Mouse (Mus musculus): ENCODE results near the gene Syvn1. TPM values are rescaled to one million over a fixed set of nuclear protein-coding genes. Genes with fewer than 3 reads are reported as not detected.

The Syvn1 gene
- total and polyA plus RNA-seq, 2 experiments from 2014 or later: 23.7 to 27.7 TPM

DNA sequence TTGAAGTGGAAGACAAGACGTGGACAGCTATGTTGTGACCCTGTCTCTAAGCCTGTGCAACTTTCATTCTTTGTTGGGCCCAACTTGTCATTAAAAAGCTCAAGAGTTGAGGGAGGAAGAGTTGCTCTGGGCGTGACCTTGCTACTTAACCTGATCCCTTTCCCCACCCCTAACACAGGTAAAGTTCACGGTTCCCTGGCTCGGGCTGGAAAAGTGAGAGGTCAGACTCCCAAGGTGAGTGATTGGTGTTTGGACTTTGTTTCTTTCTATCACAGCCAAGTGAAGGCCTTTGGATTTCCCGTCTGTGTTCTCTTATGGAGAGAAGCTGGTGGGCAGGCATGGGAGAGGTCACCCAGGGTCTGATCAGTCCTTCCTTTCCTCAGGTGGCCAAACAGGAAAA is 12.6 kb downstream of the Syvn1 start:
- Histone ChIP-seq H3K4me2 (ENCODE audit: low read depth) (peak overlapping the region; percentile 88), H3K9ac (no peak overlapping the region)
- WGBS: 81% methylated on average over 5 of the region's 5 CpGs

GRCm38 (mm10) chr19:6061021-6061533 is 14.7 kb downstream of the Syvn1 start, which contains the start of gene Znhit2:
TSS of gene Znhit2 (plus strand) at chr19:6061192.
- peak; percentile 96 for DNase-seq
- peak; percentile 45 for TF ChIP-seq CTCF (IDR thresholded peaks at IDR 0.05; ENCODE audit: low read depth)
- peak; percentile 88 for ATAC-seq
- 2% methylated on average over 48 of the region's 58 CpGs for WGBS
- H3K4me2 ChIP-seq (ENCODE audit: low read depth): peak within 1 kb of the TSS; percentile 99
- H3K4me3 ChIP-seq (ENCODE audit: low read depth, low read length): peak within 1 kb of the TSS; percentile 57
- H3K27me3 ChIP-seq (ENCODE audit: insufficient read depth, low read length): no peaks in the 10 kb centered on the region
- 0 out of 2 replicates have a peak, but pooled peaks cover 5% of the 10 kb centered on the region for H3K36me3 ChIP-seq (ENCODE audit: insufficient read depth)
- peak within 1 kb of the TSS; percentile 93 for H3K9ac ChIP-seq
- H3K9me3 ChIP-seq (ENCODE audit: low read length): no peaks in the 10 kb centered on the region
- H3K4me1 ChIP-seq (ENCODE audit: insufficient read depth): peaks cover 13% of the 10 kb centered on the region
- H3K27ac ChIP-seq (ENCODE audit: low read depth, low read length): peak within 1 kb of the TSS; percentile 86

More for the DNA sequence above, 12.6 kb downstream of the Syvn1 start:
- H3K4me1 ChIP-seq (ENCODE audit: insufficient read depth): peaks cover 9% of the 10 kb centered on the region
- H3K36me3 ChIP-seq (ENCODE audit: insufficient read depth): peaks cover 20% of the 10 kb centered on the region
- H3K27me3 ChIP-seq (ENCODE audit: insufficient read depth, low read length): no peaks in the 10 kb centered on the region
- ATAC-seq (no peak), DNase-seq (no peak)
- no peaks in the 10 kb centered on the region for H3K9me3 ChIP-seq (ENCODE audit: low read length)
- no peak overlapping the region for H3K4me3 ChIP-seq (ENCODE audit: low read depth, low read length)
- no peak overlapping the region for H3K27ac ChIP-seq (ENCODE audit: low read depth, low read length)
- no peak for TF ChIP-seq CTCF (IDR thresholded peaks at IDR 0.05; ENCODE audit: low read depth)

GRCm38 (mm10) chr19:6061641-6062302 is 15.4 kb downstream of the Syvn1 start:
- H3K9me3 ChIP-seq (ENCODE audit: low read length): no peaks in the 10 kb centered on the region
- ATAC-seq: peak; percentile 3
- 2% methylated on average over 44 of the region's 44 CpGs for WGBS
- peak overlapping the region; percentile 57 for H3K4me3 ChIP-seq (ENCODE audit: low read depth, low read length)
- peak overlapping the region; percentile 93 for H3K9ac ChIP-seq
- no peak for TF ChIP-seq CTCF (IDR thresholded peaks at IDR 0.05; ENCODE audit: low read depth)
- peaks cover 19% of the 10 kb centered on the region for H3K4me1 ChIP-seq (ENCODE audit: insufficient read depth)
- DNase-seq: peak; percentile 28
- H3K36me3 ChIP-seq (ENCODE audit: insufficient read depth): 0 out of 2 replicates have a peak, but pooled peaks cover 5% of the 10 kb centered on the region
- H3K27me3 ChIP-seq (ENCODE audit: insufficient read depth, low read length): no peaks in the 10 kb centered on the region
- H3K4me2 ChIP-seq (ENCODE audit: low read depth): peak overlapping the region; percentile 99
- H3K27ac ChIP-seq (ENCODE audit: low read depth, low read length): peak overlapping the region; percentile 86

DNA sequence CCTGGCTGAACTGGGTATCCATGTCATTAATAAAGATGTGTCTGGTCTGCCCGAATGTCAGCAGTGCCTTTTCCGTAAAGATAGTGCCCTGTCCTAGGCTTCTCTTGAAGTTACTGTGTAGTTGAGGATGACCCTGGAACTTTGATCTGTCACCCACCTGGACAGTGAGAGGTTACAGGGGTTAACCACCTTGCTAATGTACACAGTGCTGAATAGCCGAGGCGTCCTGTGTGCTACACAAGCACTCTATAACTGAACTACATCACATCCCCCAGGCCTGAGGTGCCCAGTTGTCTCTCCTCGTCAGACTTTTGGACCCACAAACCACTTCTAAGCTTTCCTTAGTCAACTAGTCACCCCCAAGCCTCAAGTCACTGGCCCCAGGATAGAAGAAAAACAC is 16.0 kb downstream of the Syvn1 start:
- Histone ChIP-seq H3K4me1 (ENCODE audit: insufficient read depth) (peaks cover 19% of the 10 kb centered on the region), H3K36me3 (ENCODE audit: insufficient read depth) (0 out of 2 replicates have a peak, but pooled peaks cover 5% of the 10 kb centered on the region), H3K27me3 (ENCODE audit: insufficient read depth, low read length) (no peaks in the 10 kb centered on the region), H3K4me3 (ENCODE audit: low read depth, low read length) (peak overlapping the region; percentile 57), H3K27ac (ENCODE audit: low read depth, low read length) (no peak overlapping the region), H3K4me2 (ENCODE audit: low read depth) (peak overlapping the region; percentile 99), H3K9ac (peak overlapping the region; percentile 93), H3K9me3 (ENCODE audit: low read length) (no peaks in the 10 kb centered on the region)
- DNase-seq (no peak), ATAC-seq (no peak)
- 72% methylated on average over 5 of the region's 5 CpGs for WGBS
- no peak for TF ChIP-seq CTCF (IDR thresholded peaks at IDR 0.05; ENCODE audit: low read depth)

- Histone ChIP-seq H3K4me2 (ENCODE audit: low read depth) (no peak overlapping the region), H3K27ac (ENCODE audit: low read depth, low read length) (no peak overlapping the region), H3K4me1 (ENCODE audit: insufficient read depth) (peaks cover 22% of the 10 kb centered on the region)
Observed at GRCm38 (mm10) chr19:6063081-6063480, 16.7 kb downstream of the Syvn1 start.

GRCm38 (mm10) chr19:6066571-6066970 is 20.2 kb downstream of the Syvn1 start:
- peaks cover 29% of the 10 kb centered on the region for H3K36me3 ChIP-seq (ENCODE audit: insufficient read depth)
- H3K27me3 ChIP-seq (ENCODE audit: insufficient read depth, low read length): no peaks in the 10 kb centered on the region
- DNase-seq: no peak
- H3K9me3 ChIP-seq (ENCODE audit: low read length): no peaks in the 10 kb centered on the region
- H3K4me3 ChIP-seq (ENCODE audit: low read depth, low read length): peak overlapping the region; percentile 64
- no peak for TF ChIP-seq CTCF (IDR thresholded peaks at IDR 0.05; ENCODE audit: low read depth)
- ATAC-seq: 0 out of 2 replicates have a peak, but pooled peaks have one; percentile 0
- H3K4me2 ChIP-seq (ENCODE audit: low read depth): peak overlapping the region; percentile 95
- peak overlapping the region; percentile 87 for H3K27ac ChIP-seq (ENCODE audit: low read depth, low read length)
- H3K4me1 ChIP-seq (ENCODE audit: insufficient read depth): peaks cover 23% of the 10 kb centered on the region
- H3K9ac ChIP-seq: peak overlapping the region; percentile 79
- 37% methylated on average over 5 of the region's 5 CpGs for WGBS

More at GRCm38 (mm10) chr19:6063081-6063480, 16.7 kb downstream of the Syvn1 start:
- no peak for ATAC-seq
- Histone ChIP-seq H3K4me3 (ENCODE audit: low read depth, low read length) (no peak overlapping the region), H3K27me3 (ENCODE audit: insufficient read depth, low read length) (no peaks in the 10 kb centered on the region), H3K9ac (no peak overlapping the region), H3K9me3 (ENCODE audit: low read length) (no peaks in the 10 kb centered on the region), H3K36me3 (ENCODE audit: insufficient read depth) (0 out of 2 replicates have a peak, but pooled peaks cover 5% of the 10 kb centered on the region)
- no peak for DNase-seq
- WGBS: 98% methylated on average over 6 of the region's 6 CpGs
- no peak for TF ChIP-seq CTCF (IDR thresholded peaks at IDR 0.05; ENCODE audit: low read depth)

All from forebrain, postnatal 0 days (tissue).